Mouse (Mus musculus) megakaryocyte, embryonic 14.5 days (primary cell): ENCODE results near the gene Hoxb9. TPM values are rescaled to one million over a fixed set of nuclear protein-coding genes. Genes with fewer than 3 reads are reported as not detected.

Experiments
- H3K27me3 ChIP-seq: replicated peaks from 2 replicates; pipeline ENCODE3; 2012; ENCODE audit warnings: inconsistent platforms
- H3K36me3 ChIP-seq: replicated peaks from 2 replicates; pipeline ENCODE3; 2012; ENCODE audit warnings: low read length, inconsistent platforms, mixed read lengths
- H3K4me1 ChIP-seq: 2 replicates; pipeline ENCODE4 v1.6.1; 2012; ENCODE audit warnings: inconsistent platforms
- H3K4me3 ChIP-seq: replicated peaks from 2 replicates; pipeline ENCODE3; 2012; ENCODE audit warnings: moderate library complexity, mild to moderate bottlenecking, inconsistent platforms
- H3K9me3 ChIP-seq: 2 replicates; pipeline ENCODE4 v1.6.1; 2012; ENCODE audit warnings: inconsistent platforms
- FLI1 ChIP-seq: IDR thresholded peaks from 2 replicates; pipeline ENCODE4 v1.6.1; 2012; ENCODE audit warnings: low read length, inconsistent platforms, mixed read lengths
- GATA1 ChIP-seq: IDR thresholded peaks from 3 replicates; pipeline ENCODE4 v1.6.1; 2012; ENCODE audit warnings: mixed read lengths, low read length, inconsistent platforms, borderline replicate concordance
- polyA plus RNA-seq: library from polyadenylated mRNA; stranded (reverse); fragments of >175 nt; gene quantifications from 2 replicates; pipeline ENCODE4 v1.2.3, GENCODE M21; 2012; ENCODE audit warnings: low replicate concordance; ENCODE audit not compliant: insufficient read depth

Hoxb9 gene
- polyA plus RNA-seq, 1 experiment: 0.09 TPM

GRCm38 (mm10) chr11:96297968-96298635 is 26.8 kb downstream of the Hoxb9 start:
- peaks cover 98% of the 10 kb centered on the region for H3K27me3 ChIP-seq
- no peak for TF ChIP-seq FLI1
- TF ChIP-seq GATA1: no peak
- H3K36me3 ChIP-seq: no peaks in the 10 kb centered on the region
- no peak overlapping the region for H3K4me3 ChIP-seq
- H3K4me1 ChIP-seq: peaks cover 36% of the 10 kb centered on the region
- peaks cover 4% of the 10 kb centered on the region; the same call in 1 of the 2 replicates for H3K9me3 ChIP-seq

- Histone ChIP-seq H3K4me3 (peak overlapping the region; percentile 53), H3K36me3 (no peaks in the 10 kb centered on the region), H3K27me3 (peaks cover 98% of the 10 kb centered on the region), H3K4me1 (peaks cover 38% of the 10 kb centered on the region), H3K9me3 (peaks cover 4% of the 10 kb centered on the region; the same call in 1 of the 2 replicates)
- TF ChIP-seq GATA1 (no peak), FLI1 (no peak)
These were observed 27.8 kb downstream of the Hoxb9 start for GRCm38 (mm10) chr11:96298895-96299667.

- H3K4me3 ChIP-seq: no peak overlapping the region
- peaks cover 98% of the 10 kb centered on the region for H3K27me3 ChIP-seq
- no peaks in the 10 kb centered on the region for H3K36me3 ChIP-seq
- H3K9me3 ChIP-seq: peaks cover 4% of the 10 kb centered on the region; the same call in 1 of the 2 replicates
- no peak for TF ChIP-seq FLI1
- no peak for TF ChIP-seq GATA1
- H3K4me1 ChIP-seq: peaks cover 31% of the 10 kb centered on the region
These were observed 28.5 kb downstream of the Hoxb9 start for GRCm38 (mm10) chr11:96299781-96300180.

GRCm38 (mm10) chr11:96300354-96301063 is 29.3 kb downstream of the Hoxb9 start:
- Histone ChIP-seq H3K4me3 (no peak overlapping the region), H3K27me3 (peaks cover 99% of the 10 kb centered on the region), H3K9me3 (peaks cover 4% of the 10 kb centered on the region; the same call in 1 of the 2 replicates), H3K36me3 (no peaks in the 10 kb centered on the region), H3K4me1 (peaks cover 28% of the 10 kb centered on the region)
- TF ChIP-seq GATA1 (no peak), FLI1 (no peak)

GRCm38 (mm10) chr11:96301064-96301431 is 29.8 kb downstream of the Hoxb9 start:
- TF ChIP-seq FLI1 (no peak), GATA1 (no peak)
- H3K4me1 ChIP-seq: peaks cover 28% of the 10 kb centered on the region
- H3K27me3 ChIP-seq: peaks cover 99% of the 10 kb centered on the region
- no peaks in the 10 kb centered on the region for H3K36me3 ChIP-seq
- peaks cover 4% of the 10 kb centered on the region; the same call in 1 of the 2 replicates for H3K9me3 ChIP-seq
- H3K4me3 ChIP-seq: no peak overlapping the region

GRCm38 (mm10) chr11:96301837-96302236 is 30.6 kb downstream of the Hoxb9 start:
- H3K36me3 ChIP-seq: no peaks in the 10 kb centered on the region
- H3K27me3 ChIP-seq: peaks cover 99% of the 10 kb centered on the region
- H3K4me1 ChIP-seq: peaks cover 28% of the 10 kb centered on the region
- TF ChIP-seq FLI1 (no peak), GATA1 (no peak)
- no peak overlapping the region for H3K4me3 ChIP-seq
- H3K9me3 ChIP-seq: peaks cover 4% of the 10 kb centered on the region; the same call in 1 of the 2 replicates

GRCm38 (mm10) chr11:96302381-96303150 is 31.3 kb downstream of the Hoxb9 start:
- Histone ChIP-seq H3K4me3 (peak overlapping the region; percentile 88), H3K4me1 (peaks cover 28% of the 10 kb centered on the region), H3K9me3 (peaks cover 4% of the 10 kb centered on the region; the same call in 1 of the 2 replicates), H3K36me3 (no peaks in the 10 kb centered on the region), H3K27me3 (peaks cover 99% of the 10 kb centered on the region)
- TF ChIP-seq FLI1 (no peak), GATA1 (no peak)

GRCm38 (mm10) chr11:96303151-96304099 is 32.2 kb downstream of the Hoxb9 start, which contains the start of gene Hoxb5:
Gene Hoxb5, plus strand, starts transcription at chr11:96303336.
- Histone ChIP-seq H3K4me3 (peak within 1 kb of the TSS; percentile 88), H3K9me3 (peaks cover 4% of the 10 kb centered on the region; the same call in 1 of the 2 replicates), H3K4me1 (peaks cover 28% of the 10 kb centered on the region), H3K36me3 (no peaks in the 10 kb centered on the region), H3K27me3 (peaks cover 99% of the 10 kb centered on the region)
- TF ChIP-seq FLI1: no peak
- no peak for TF ChIP-seq GATA1
